Mouse (Mus musculus) embryo, embryonic 10.5 days (tissue): ENCODE results near the gene Acbd6.
A peak's percentile ranks its signal among the peaks of the same experiment; 100 is the strongest.

Source experiments
- DNase-seq: peaks from one replicate; pipeline ENCODE4 v3.0.0-alpha.2; 2015; ENCODE audit warnings: low spot score

Gene Acbd6

GRCm38 (mm10) chr1:155560678-155561077, 2.8 kb downstream of the Acbd6 start:
- DNase-seq = no peak

GRCm38 (mm10) chr1:155562206-155562605, 4.3 kb downstream of the Acbd6 start:
- DNase-seq = no peak

- DNase-seq = peak; percentile 81
These were observed 6.8 kb downstream of the Acbd6 start for GRCm38 (mm10) chr1:155564741-155565140.

GRCm38 (mm10) chr1:155568133-155568532, 10.2 kb downstream of the Acbd6 start:
- DNase-seq = no peak

DNA sequence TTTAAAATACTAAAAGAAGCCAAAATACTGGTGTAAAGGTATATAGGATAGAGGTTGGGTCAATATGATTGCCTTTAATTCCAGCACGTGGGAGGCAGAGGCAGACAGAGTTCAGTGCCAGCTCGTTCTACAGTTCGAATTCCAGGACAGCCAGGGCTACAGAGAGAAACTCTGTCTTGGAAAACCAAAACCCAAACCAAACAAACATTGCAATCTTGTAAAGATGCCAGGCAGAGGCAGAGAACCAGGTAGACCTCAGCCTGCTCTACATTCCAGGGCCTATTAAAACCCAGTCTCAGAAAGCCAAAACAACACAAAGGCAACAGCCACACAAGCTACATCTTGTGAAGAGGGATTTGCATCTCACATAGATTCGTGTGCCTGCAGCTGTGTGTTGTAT, 11.4 kb downstream of the Acbd6 start:
- no peak for DNase-seq

DNA sequence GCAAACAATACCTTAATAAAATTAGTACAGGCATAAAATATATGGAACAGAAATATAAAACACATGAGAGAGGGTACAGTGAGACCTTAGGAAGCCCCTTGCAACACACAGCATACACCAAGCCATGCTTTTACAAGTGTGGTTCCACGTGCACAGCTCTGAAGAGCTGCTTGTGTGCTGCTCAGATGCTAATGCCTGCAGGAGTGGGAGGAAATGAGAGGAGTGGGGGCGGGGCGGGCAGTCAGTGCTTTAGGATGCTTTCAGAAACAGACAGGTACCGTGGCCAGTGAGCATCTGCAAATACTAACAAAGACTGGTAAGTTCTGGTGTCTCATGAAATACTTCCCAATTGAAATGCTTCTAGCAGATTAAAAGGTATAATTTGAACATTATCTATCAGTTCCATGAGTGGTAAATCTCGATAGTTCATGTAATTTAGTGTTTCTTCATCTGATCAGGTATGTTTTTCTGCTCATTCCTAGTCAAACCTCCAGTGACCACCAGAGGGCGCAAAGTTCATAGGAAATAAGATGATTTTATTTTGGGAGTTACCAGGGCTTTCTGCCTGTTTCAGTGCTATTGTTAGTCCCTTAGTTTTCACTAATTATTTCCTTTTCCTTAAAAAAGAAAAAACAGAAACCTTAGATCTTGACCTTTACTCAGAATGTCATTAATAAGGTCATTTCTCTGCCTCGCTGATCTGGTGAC, 17.2 kb downstream of the Acbd6 start:
- DNase-seq = peak; percentile 87

GRCm38 (mm10) chr1:155576432-155576831, 18.5 kb downstream of the Acbd6 start:
- peak; percentile 88 for DNase-seq

- DNase-seq = no peak
These were observed 19.4 kb downstream of the Acbd6 start for GRCm38 (mm10) chr1:155577316-155577715.

DNA sequence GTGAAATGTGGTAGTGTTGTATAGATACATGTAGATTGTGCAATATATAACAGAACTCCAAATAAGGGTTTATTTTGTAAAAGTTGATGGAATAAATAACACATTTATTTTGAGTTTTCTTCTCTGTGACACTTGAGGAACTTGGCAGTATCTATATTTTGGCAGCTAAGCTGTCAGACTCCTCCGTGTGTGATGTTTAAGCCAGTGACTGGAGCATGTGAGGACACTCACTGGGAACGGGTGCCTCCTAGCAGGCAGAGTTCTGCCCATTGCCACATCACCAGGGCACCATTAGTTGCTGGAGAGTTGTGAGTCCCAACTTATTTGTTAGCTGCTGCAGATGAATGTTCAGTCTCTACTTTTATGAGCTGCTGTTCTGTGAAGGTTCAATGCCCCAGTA, 30.0 kb downstream of the Acbd6 start:
- no peak for DNase-seq

GRCm38 (mm10) chr1:155594141-155594540, 36.2 kb downstream of the Acbd6 start:
- DNase-seq = peak; percentile 52

DNA sequence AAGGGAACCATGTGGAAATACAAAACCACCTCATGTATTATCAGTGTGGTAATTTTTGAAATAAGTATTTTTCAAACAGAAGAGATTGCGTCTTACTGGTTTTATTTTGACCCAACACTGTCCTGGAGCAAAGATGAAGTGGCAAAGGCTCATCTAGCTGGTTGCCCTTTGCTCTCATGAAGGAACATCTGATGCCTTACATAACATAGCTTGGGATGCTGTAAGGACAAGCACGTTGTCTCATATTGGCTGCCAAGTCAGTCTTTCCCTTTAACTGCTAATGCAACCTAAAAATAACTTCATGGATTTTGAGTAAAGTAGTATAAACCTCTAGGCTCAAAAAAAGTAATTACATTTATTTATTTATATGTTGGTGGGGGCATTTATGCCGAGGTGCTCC, 38.7 kb downstream of the Acbd6 start:
- DNase-seq = no peak

GRCm38 (mm10) chr1:155604706-155605105, 46.8 kb downstream of the Acbd6 start:
- DNase-seq = peak; percentile 49

DNA sequence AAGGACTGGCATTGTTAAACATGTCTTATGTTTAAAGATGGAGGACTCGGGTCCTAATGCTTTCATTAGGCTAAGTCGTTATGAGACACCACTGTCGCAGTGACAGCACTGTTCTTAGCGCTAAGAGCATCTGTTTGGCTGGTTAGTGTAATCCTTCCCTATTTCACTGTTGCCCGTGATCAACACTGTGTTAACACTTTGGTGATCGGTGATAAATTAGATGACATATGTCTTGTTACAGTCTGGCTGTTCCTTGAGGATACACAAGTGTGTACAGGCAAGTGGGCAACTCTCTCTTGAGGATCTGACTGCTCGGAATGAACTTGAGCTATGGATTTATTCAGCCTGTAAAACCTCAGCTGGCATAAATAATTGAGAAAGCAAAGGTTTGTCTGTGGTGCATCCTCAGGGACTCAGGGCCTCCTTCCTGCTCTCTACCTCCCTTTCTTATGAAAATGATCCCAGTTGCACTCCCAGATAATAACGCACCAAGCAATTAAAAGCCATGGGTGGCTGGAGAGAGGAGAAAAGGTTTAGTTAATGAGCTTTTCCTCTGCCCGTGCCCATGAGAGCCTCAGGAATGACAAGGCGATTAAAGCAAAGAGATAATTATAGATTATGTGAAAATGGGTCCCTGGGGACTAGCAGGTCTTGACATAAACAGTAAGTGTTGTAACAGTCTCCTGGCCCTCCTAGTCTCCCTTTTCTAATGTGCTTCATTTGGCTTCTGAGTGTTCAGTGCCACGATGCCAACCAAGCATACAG, 47.7 kb downstream of the Acbd6 start:
- DNase-seq = peak; percentile 42

DNA sequence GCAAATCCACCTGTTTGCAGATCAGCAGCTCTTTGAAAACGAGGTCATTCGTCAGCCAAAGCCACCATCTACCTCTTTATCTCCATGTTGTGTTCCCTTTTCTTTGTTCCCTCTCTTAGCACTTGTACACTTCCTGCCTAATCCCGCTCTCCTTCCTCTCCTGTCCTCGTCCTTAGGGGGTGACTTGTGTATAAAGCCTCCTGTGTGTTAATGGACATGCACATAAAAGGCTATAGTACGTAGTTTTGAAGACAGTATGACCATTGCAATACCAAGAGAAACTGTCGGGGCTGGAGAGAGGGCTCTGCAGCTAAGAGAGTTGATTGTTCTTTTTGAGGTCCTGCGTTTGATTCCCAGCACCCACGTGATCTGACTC, 48.2 kb downstream of the Acbd6 start:
- no peak for DNase-seq

GRCm38 (mm10) chr1:155608524-155608923, 50.6 kb downstream of the Acbd6 start:
- DNase-seq = no peak

DNA sequence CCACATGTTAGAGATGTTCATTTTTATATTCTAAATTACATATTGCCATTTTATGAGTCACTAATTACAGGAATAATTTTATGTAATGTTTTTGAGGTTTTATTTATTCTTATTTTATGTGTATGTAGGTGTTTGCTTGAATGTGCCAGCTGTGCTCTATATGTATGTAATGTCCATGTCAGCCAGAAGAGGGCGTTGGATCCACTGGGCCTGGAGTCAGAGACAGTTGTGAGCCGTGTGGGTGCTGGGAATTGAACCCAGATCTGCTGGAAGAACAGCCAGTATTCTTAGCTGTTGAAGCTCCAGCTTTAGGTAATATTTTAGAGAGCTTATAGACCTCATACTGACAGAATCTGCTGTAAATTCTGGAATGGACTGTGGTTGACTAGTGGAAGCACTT, 56.5 kb downstream of the Acbd6 start:
- DNase-seq = no peak

DNA sequence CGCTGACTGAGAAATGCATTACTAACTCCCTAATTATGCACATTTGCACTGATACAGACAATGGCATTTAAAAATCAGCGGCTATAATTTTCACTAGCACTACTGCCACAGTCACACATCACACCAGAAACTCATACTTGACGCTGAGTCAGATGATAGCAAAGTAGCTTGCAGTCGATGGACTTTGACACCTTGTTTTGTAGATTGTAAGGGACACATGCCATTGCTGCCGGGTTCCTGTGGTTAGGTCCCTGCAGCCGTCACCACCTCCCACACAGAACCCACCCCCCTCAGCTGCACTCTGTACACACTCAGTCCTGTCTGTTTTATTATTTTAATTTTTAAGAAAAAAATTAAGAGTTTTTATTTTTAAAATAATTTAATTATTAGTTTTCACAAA, 63.2 kb downstream of the Acbd6 start:
- DNase-seq = no peak

DNA sequence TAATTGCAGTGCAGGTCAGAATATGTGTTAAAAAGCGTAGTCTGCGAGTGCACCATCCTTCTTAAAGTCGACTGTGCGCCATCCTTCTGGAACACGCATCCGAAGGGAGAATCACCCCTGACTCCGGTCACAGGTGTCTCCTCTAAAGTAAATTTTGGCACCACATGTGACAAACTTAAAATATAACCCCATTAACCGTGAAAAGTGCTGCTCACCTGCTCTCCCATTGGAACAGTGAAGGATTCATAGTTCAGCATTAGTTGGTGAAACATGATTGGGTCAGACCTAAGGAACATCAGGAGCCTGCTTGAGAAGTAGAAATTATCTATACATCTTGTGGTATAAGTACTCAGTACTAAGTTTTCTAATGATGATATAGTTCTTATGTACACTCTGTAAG, 65.3 kb downstream of the Acbd6 start:
- DNase-seq = no peak

- DNase-seq = no peak
These were observed 69.8 kb downstream of the Acbd6 start for GRCm38 (mm10) chr1:155627746-155628145.

GRCm38 (mm10) chr1:155636648-155637047, 78.7 kb downstream of the Acbd6 start:
- DNase-seq = no peak

- no peak for DNase-seq
These were observed 87.9 kb downstream of the Acbd6 start for GRCm38 (mm10) chr1:155645816-155646215.

GRCm38 (mm10) chr1:155646345-155647307, 88.7 kb downstream of the Acbd6 start:
- DNase-seq = peak; percentile 18
